Mouse (Mus musculus) retina, postnatal 7 days (tissue): ENCODE results near the gene Vmn1r179.
"Not testable (repeated sequence)": the region's sequence is repeated elsewhere in the genome, so short reads cannot be mapped to it uniquely, and the experiment has no call there.

Source experiments
- DNase-seq: peaks from one replicate; pipeline ENCODE4 v3.0.0-alpha.2; 2012; ENCODE audit warnings: low read depth, low spot score

The Vmn1r179 gene

GRCm38 (mm10) chr7:23926678-23927077 lies at the start of gene Vmn1r179:
Gene Vmn1r179, plus strand, starts transcription at chr7:23926978.
- no peak for DNase-seq

GRCm38 (mm10) chr7:23891709-23892108 lies 35.1 kb upstream of the Vmn1r179 start, which contains the start of gene Vmn1r178:
Gene Vmn1r178, plus strand, starts transcription at chr7:23892009.
- DNase-seq, result no peak

DNA sequence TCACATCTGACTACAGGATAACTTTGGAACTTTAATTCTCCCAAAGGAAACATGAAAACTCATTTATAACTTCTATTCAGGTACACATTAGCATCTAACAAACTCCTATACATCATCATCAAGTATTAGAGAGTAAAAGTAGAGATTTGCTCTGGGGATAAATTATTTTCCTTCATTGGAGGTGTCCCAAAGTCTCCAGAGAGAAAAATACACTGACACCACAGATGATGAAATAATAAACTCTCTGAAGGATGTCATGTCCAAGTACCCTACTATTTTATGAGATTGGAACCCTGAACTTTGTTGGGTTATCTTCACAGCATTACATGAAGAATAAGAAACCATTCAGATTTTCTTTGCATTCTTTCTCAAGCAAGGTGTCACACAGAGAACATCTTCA lies 23.6 kb downstream of the Vmn1r179 start, which contains the start of gene Vmn1r180:
TSS of gene Vmn1r180 (plus strand) at position 301 of the 400 bp plus-strand sequence.
- DNase-seq, result no peak

- DNase-seq, result not testable (repeated sequence)
Observed at GRCm38 (mm10) chr7:23968044-23968443, 41.3 kb downstream of the Vmn1r179 start.

GRCm38 (mm10) chr7:23974315-23974714 lies 47.5 kb downstream of the Vmn1r179 start, which contains the start of gene Vmn1r181:
Gene Vmn1r181, plus strand, starts transcription at chr7:23974615.
- DNase-seq, result not testable (repeated sequence)
